Mouse (Mus musculus) MEL (cell line): Measurements from ENCODE around the gene Ccl28. TPM values are rescaled to one million over a fixed set of nuclear protein-coding genes. Genes with fewer than 3 reads are reported as not detected.
A peak's percentile ranks its signal among the peaks of the same experiment; 100 is the strongest.
"Not testable (repeated sequence)": the region's sequence is repeated elsewhere in the genome, so short reads cannot be mapped to it uniquely, and the experiment has no call there.

ENCODE experiments used
- DNase-seq: peaks from one replicate; pipeline ENCODE4 v3.0.0; 2011; ENCODE audit warnings: low read depth, low spot score
- H3K27ac ChIP-seq: 2 replicates; pipeline ENCODE4 v1.5.1; 2012; ENCODE audit warnings: low read depth, mild to moderate bottlenecking, control low read depth, low read length, moderate library complexity; ENCODE audit not compliant: control insufficient read depth
- H3K27me3 ChIP-seq, 2 experiments: fragments of 150-350 bp in 1 of 2; sonication (generic) in 1 of 2; 2 replicates each; pipeline ENCODE4 v1.6.1; 2012; ENCODE audit warnings: low read length in 2 of 2, mild to moderate bottlenecking in 2 of 2, improper control_type of control experiment in 1 of 2, moderate library complexity in 1 of 2; ENCODE audit not compliant: insufficient read depth in 2 of 2, control insufficient read depth in 1 of 2
- H3K36me3 ChIP-seq, 2 experiments: 2 replicates each; pipeline ENCODE4 v1.6.1; 2012 to 2014; ENCODE audit warnings: low read length in 2 of 2, improper control_type of control experiment in 1 of 2, inconsistent platforms in 1 of 2, mild to moderate bottlenecking in 1 of 2; ENCODE audit not compliant: insufficient read depth in 2 of 2, control insufficient read depth in 1 of 2
- H3K4me1 ChIP-seq, 2 experiments: fragments of 150-350 bp in 1 of 2; sonication (generic) in 1 of 2; 2 replicates each; pipeline ENCODE4 v1.6.1; 2012; ENCODE audit warnings: low read length in 2 of 2, improper control_type of control experiment in 1 of 2, mild to moderate bottlenecking in 1 of 2; ENCODE audit not compliant: insufficient read depth in 2 of 2, control insufficient read depth in 1 of 2
- H3K4me3 ChIP-seq, 2 experiments: fragments of 150-350 bp in 1 of 2; sonication (generic) in 1 of 2; 2 replicates each; pipeline ENCODE4 v1.5.1; 2012; ENCODE audit warnings: low read depth in 2 of 2, low read length in 2 of 2, mild to moderate bottlenecking in 2 of 2, moderate library complexity in 2 of 2, control low read depth in 1 of 2, improper control_type of control experiment in 1 of 2; ENCODE audit not compliant: control insufficient read depth in 1 of 2, insufficient read depth in 1 of 2
- H3K79me2 ChIP-seq: 2 replicates; pipeline ENCODE4 v1.6.1; 2012; ENCODE audit warnings: mild to moderate bottlenecking, low read length, moderate library complexity; ENCODE audit not compliant: control insufficient read depth, poor library complexity, insufficient read depth
- H3K9ac ChIP-seq: 2 replicates; pipeline ENCODE4 v1.6.1; 2012; ENCODE audit warnings: low read depth, mild to moderate bottlenecking, control low read depth, low read length, moderate library complexity; ENCODE audit not compliant: control insufficient read depth, poor library complexity, severe bottlenecking
- H3K9me3 ChIP-seq: fragments of 150-350 bp; sonication (generic); replicated peaks from 2 replicates; pipeline ENCODE4 v1.6.1; 2012; ENCODE audit warnings: mild to moderate bottlenecking, low read length, improper control_type of control experiment, moderate library complexity; ENCODE audit not compliant: insufficient read depth
- CHD2 ChIP-seq: IDR thresholded peaks from 2 replicates; pipeline ENCODE4 v1.6.1; 2011; ENCODE audit warnings: low read length, improper control_type of control experiment
- CTCF ChIP-seq, 3 experiments: IDR thresholded peaks in 2 of 3; conservative IDR thresholded peaks in 1 of 3; 2 replicates each; pipeline ENCODE4 v1.5.1; 2011 to 2012; ENCODE audit warnings: low read length in 3 of 3, low read depth in 2 of 3, mild to moderate bottlenecking in 2 of 3, improper control_type of control experiment in 1 of 3, inconsistent platforms in 1 of 3, mixed read lengths in 1 of 3, moderate library complexity in 1 of 3; ENCODE audit not compliant: control insufficient read depth in 1 of 3, insufficient read depth in 1 of 3, poor library complexity in 1 of 3, severe bottlenecking in 1 of 3
- E2F4 ChIP-seq: IDR thresholded peaks from 2 replicates; pipeline ENCODE4 v1.6.1; 2011; ENCODE audit warnings: low read depth, low read length, improper control_type of control experiment, borderline replicate concordance
- ELF1 ChIP-seq: IDR thresholded peaks from 2 replicates; pipeline ENCODE4 v1.6.1; 2014; ENCODE audit warnings: low read depth, mild to moderate bottlenecking, inconsistent platforms, low read length, improper control_type of control experiment, moderate library complexity
- EP300 ChIP-seq, 2 experiments: IDR thresholded peaks; 2 replicates each; pipeline ENCODE4 v1.6.1; 2011; ENCODE audit warnings: improper control_type of control experiment in 2 of 2, low read length in 2 of 2, low read depth in 1 of 2, mild to moderate bottlenecking in 1 of 2
- ETS1 ChIP-seq: IDR thresholded peaks from 2 replicates; pipeline ENCODE4 v1.6.1; 2012; ENCODE audit warnings: low read depth, mild to moderate bottlenecking, inconsistent platforms, low read length, improper control_type of control experiment, moderate library complexity
- MAX ChIP-seq: IDR thresholded peaks from 2 replicates; pipeline ENCODE4 v1.6.1; 2011; ENCODE audit warnings: low read length, improper control_type of control experiment
- MAZ ChIP-seq: IDR thresholded peaks from 2 replicates; pipeline ENCODE4 v1.6.1; 2012; ENCODE audit warnings: low read depth, mild to moderate bottlenecking, inconsistent platforms, low read length, improper control_type of control experiment
- MXI1 ChIP-seq: IDR thresholded peaks from 2 replicates; pipeline ENCODE4 v1.6.1; 2011; ENCODE audit warnings: mild to moderate bottlenecking, low read depth, low read length, improper control_type of control experiment
- MYC ChIP-seq: IDR thresholded peaks from 2 replicates; pipeline ENCODE4 v1.6.1; 2011; ENCODE audit warnings: low read depth, mild to moderate bottlenecking, low read length, improper control_type of control experiment, moderate library complexity
- NELFE ChIP-seq: IDR thresholded peaks from 2 replicates; pipeline ENCODE4 v1.6.1; 2011; ENCODE audit warnings: low read depth, low read length, improper control_type of control experiment
- POLR2AphosphoS2 ChIP-seq: IDR thresholded peaks from 2 replicates; pipeline ENCODE4 v1.6.1; 2011; ENCODE audit warnings: low read length, improper control_type of control experiment
- SIN3A ChIP-seq: IDR thresholded peaks from 2 replicates; pipeline ENCODE4 v1.6.1; 2012; ENCODE audit warnings: low read length, improper control_type of control experiment, inconsistent platforms
- SMC3 ChIP-seq: IDR thresholded peaks from 2 replicates; pipeline ENCODE4 v1.6.1; 2011; ENCODE audit warnings: low read depth, low read length, improper control_type of control experiment
- TAL1 ChIP-seq: IDR thresholded peaks from 2 replicates; pipeline ENCODE4 v1.6.1; 2012; ENCODE audit warnings: mild to moderate bottlenecking, inconsistent platforms, low read length, moderate library complexity, mixed read lengths
- TCF12 ChIP-seq: IDR thresholded peaks from 2 replicates; pipeline ENCODE4 v1.6.1; 2014; ENCODE audit warnings: low read depth, mild to moderate bottlenecking, inconsistent platforms, low read length, improper control_type of control experiment, moderate library complexity
- UBTF ChIP-seq: IDR thresholded peaks from 2 replicates; pipeline ENCODE4 v1.6.1; 2012; ENCODE audit warnings: low read depth, mild to moderate bottlenecking, inconsistent platforms, low read length, improper control_type of control experiment, moderate library complexity, borderline replicate concordance; ENCODE audit not compliant: insufficient read depth
- ZC3H11A ChIP-seq: IDR thresholded peaks from 2 replicates; pipeline ENCODE4 v1.6.1; 2012; ENCODE audit warnings: low read depth, mild to moderate bottlenecking, inconsistent platforms, low read length, improper control_type of control experiment
- ZNF384 ChIP-seq: IDR thresholded peaks from 2 replicates; pipeline ENCODE4 v1.6.1; 2012; ENCODE audit warnings: low read depth, mild to moderate bottlenecking, inconsistent platforms, low read length, improper control_type of control experiment
- polyA plus RNA-seq, 2 experiments: library from polyadenylated mRNA; stranded (reverse) in 1 of 2; unstranded in 1 of 2; fragments of >175 nt in 1 of 2; fragments of >200 nt in 1 of 2; gene quantifications; 2 replicates each; pipeline versions ENCODE4 v1.2.1 to v1.2.4; 2012; ENCODE audit warnings: low replicate concordance in 2 of 2, low read depth in 1 of 2; ENCODE audit not compliant: insufficient read length in 2 of 2, insufficient read depth in 1 of 2, missing spikeins in 1 of 2
- total RNA-seq: library from RNA; depleted of rRNA; stranded (reverse); fragments of 300-350 nt; gene quantifications from 2 replicates; pipeline ENCODE4 v1.2.3, GENCODE M21; 2012

Ccl28 gene
- total and polyA plus RNA-seq, 3 experiments: not detected

DNA sequence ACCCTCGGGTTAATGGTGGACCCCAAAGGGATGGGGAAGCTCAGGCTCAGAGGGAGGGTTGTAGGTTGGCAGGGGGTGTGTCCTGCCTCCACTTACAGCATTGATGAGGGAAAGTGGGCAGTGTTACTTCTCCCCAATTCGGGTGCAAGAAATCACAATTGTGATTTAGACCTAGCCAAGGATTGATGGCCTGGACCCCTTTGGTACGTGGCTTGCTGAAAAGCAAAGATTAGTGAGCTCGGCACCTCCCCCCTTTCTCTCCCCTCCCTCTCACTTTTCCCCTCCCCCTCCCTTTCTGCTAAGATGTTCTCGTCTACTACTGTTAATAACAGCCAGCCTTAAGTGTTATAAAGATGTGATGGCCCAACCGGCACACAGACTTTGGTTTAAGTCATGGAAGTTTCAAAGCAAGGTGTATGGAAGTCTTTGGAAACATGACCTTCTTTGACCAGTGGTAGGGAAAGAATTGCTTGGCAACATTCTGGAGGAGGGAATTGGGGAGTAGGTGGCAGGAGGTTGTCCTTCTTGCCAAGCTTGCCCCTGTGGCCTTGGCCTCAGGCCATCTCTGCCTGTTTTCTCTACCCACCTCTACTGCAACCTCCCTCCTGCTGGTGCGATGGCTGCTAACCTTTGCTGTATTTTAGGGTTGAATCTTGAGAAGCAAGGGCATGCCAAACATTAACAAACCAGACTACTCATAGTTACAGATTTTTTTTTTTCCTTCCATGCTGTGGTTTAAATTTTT is 67.4 kb downstream of the Ccl28 start:
- H3K79me2 ChIP-seq: peaks cover 9% of the 10 kb centered on the region
- peaks cover 0 to 6% of the 10 kb centered on the region in 2 experiments; a peak in 2 of 4 replicates for H3K4me1 ChIP-seq
- no peak for DNase-seq
- peak overlapping the region; percentile 80 to 96 for H3K4me3 ChIP-seq
- peaks cover 0 to 10% of the 10 kb centered on the region in 2 experiments; a peak in 2 of 4 replicates for H3K36me3 ChIP-seq
- H3K9me3 ChIP-seq: no peaks in the 10 kb centered on the region
- peak overlapping the region; percentile 78 for H3K9ac ChIP-seq
- TF ChIP-seq SIN3A: no peak
- no peak for TF ChIP-seq CHD2
- TF ChIP-seq MAZ: 0 out of 2 replicates have a peak, but pooled peaks have one; percentile 24
- no peak for TF ChIP-seq TAL1
- no peak for TF ChIP-seq ZC3H11A
- H3K27ac ChIP-seq: no peak overlapping the region
- no peaks in the 10 kb centered on the region for H3K27me3 ChIP-seq

DNA sequence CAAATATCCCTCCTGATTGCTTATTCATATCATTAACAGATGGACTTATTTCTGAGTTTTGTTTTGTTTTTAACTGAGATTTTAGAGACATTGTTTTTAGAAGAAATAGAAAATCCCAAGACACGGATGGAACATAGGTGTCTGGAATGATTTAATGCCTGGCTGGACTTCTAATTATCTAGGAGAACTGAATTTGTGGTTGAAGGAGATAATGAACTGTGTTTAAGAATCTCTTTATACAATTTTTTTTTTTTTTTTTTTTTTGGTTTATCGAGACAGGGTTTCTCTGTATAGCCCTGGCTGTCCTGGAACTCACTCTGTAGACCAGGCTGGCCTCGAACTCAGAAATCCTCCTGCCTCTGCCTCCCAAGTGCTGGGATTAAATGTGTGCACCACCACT is 68.3 kb downstream of the Ccl28 start:
- TF ChIP-seq ZNF384: peak; percentile 81
- H3K79me2 ChIP-seq, DNase-seq, H3K27me3 ChIP-seq, H3K9ac ChIP-seq, H3K4me1 ChIP-seq, H3K27ac ChIP-seq, H3K36me3 ChIP-seq, H3K9me3 ChIP-seq, H3K4me3 ChIP-seq: not testable (repeated sequence)

DNA sequence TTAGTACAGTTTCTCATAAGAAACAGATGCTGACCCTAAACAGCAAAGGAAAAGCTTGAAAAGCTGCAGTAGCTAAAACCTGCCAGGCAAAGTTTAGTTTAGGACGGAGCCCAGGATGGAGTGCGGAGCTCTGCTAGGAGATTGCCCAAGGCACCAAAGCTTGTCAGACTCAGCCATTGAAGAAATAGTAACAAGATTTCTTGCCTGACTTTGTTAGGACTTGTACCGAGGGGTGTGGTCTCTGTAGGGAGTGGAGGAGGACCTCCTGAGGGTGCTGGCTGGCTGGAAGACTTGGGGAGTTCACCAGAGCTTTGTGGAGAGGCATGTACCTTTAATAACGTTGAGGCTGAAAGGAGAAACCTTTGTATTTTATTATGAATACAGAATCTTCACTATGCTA is 72.1 kb downstream of the Ccl28 start:
- Histone ChIP-seq H3K4me1 (peaks cover 0 to 6% of the 10 kb centered on the region in 2 experiments; a peak in 2 of 4 replicates), H3K4me3 (no peak overlapping the region), H3K36me3 (peaks cover 0 to 10% of the 10 kb centered on the region in 2 experiments; a peak in 2 of 4 replicates), H3K27me3 (no peaks in the 10 kb centered on the region), H3K9me3 (no peaks in the 10 kb centered on the region), H3K79me2 (peaks cover 6% of the 10 kb centered on the region; the same call in 1 of the 2 replicates), H3K27ac (no peak overlapping the region), H3K9ac (no peak overlapping the region)
- TF ChIP-seq CTCF (IDR thresholded peaks at IDR 0.05 in 2 of 3, conservative IDR thresholded peaks at IDR 0.05 in 1 of 3; ENCODE audit: control insufficient read depth in 1 of 3, insufficient read depth in 1 of 3, low read depth in 2 of 3, low read length in 3 of 3, poor library complexity in 1 of 3, severe bottlenecking in 1 of 3) (no peak), ETS1 (no peak), POLR2AphosphoS2 (no peak), CHD2 (no peak), E2F4 (no peak), ZC3H11A (no peak), MYC (no peak), UBTF (no peak), TCF12 (no peak), NELFE (no peak), MAX (no peak), TAL1 (no peak), ELF1 (no peak), SMC3 (no peak), MXI1 (no peak), EP300 (IDR thresholded peaks at IDR 0.05; ENCODE audit: low read depth in 1 of 2, low read length in 2 of 2) (no peak)
- no peak for DNase-seq
